Mouse (Mus musculus): Measurements from ENCODE around the gene Pkig. TPM values are rescaled to one million over a fixed set of nuclear protein-coding genes. Genes with fewer than 3 reads are reported as not detected.
A peak's percentile ranks its signal among the peaks of the same experiment; 100 is the strongest.
"Not testable (repeated sequence)": the region's sequence is repeated elsewhere in the genome, so short reads cannot be mapped to it uniquely, and the experiment has no call there.

The Pkig gene
- total RNA-seq, 2 experiments from 2014 or later: 45.0 to 46.0 TPM

GRCm38 (mm10) chr2:163642685-163643575, 15.3 kb upstream of the Pkig start:
- peak; percentile 56 to 59 for DNase-seq

- no peak for DNase-seq
These were observed 14.6 kb upstream of the Pkig start for GRCm38 (mm10) chr2:163643576-163643971.

GRCm38 (mm10) chr2:163644047-163644446, 14.1 kb upstream of the Pkig start:
- DNase-seq: no peak

- DNase-seq: peak; percentile 100
These were observed 13.4 kb upstream of the Pkig start, which contains the start of gene Serinc3 for GRCm38 (mm10) chr2:163644575-163645385. Serinc3 (minus strand) TSS chr2:163645131.

GRCm38 (mm10) chr2:163645700-163646460, 12.3 kb upstream of the Pkig start:
- peak in 1 of 2 experiments; percentile 11 for DNase-seq

- no peak for DNase-seq
These were observed 11.6 kb upstream of the Pkig start for GRCm38 (mm10) chr2:163646461-163647080.

GRCm38 (mm10) chr2:163655699-163656098, 2.5 kb upstream of the Pkig start:
- DNase-seq: not testable (repeated sequence)

GRCm38 (mm10) chr2:163657486-163657885, 700 bp upstream of the Pkig start:
- DNase-seq: no peak

GRCm38 (mm10) chr2:163658941-163659340, 755 bp downstream of the Pkig start:
- peak in 1 of 2 experiments; percentile 61 for DNase-seq

GRCm38 (mm10) chr2:163659431-163659830, 1.2 kb downstream of the Pkig start:
- no peak for DNase-seq

GRCm38 (mm10) chr2:163660103-163660701, 2.0 kb downstream of the Pkig start:
- DNase-seq: no peak

- DNase-seq: peak; percentile 39 to 45
These were observed 3.2 kb downstream of the Pkig start for GRCm38 (mm10) chr2:163661371-163661850.

- DNase-seq: no peak
These were observed 3.9 kb downstream of the Pkig start for GRCm38 (mm10) chr2:163662076-163662475.

- DNase-seq: no peak
These were observed 4.6 kb downstream of the Pkig start for GRCm38 (mm10) chr2:163662698-163663221.

- no peak for DNase-seq
These were observed 5.7 kb downstream of the Pkig start for GRCm38 (mm10) chr2:163663930-163664329.

- no peak for DNase-seq
These were observed 8.9 kb downstream of the Pkig start for GRCm38 (mm10) chr2:163667045-163667444.

GRCm38 (mm10) chr2:163670872-163671594, 12.8 kb downstream of the Pkig start:
- DNase-seq: no peak

- DNase-seq: no peak
These were observed 16.2 kb downstream of the Pkig start for GRCm38 (mm10) chr2:163674397-163674796.

- DNase-seq: peak in 1 of 2 experiments; percentile 51
These were observed 17.0 kb downstream of the Pkig start for GRCm38 (mm10) chr2:163675144-163675619.

- no peak for DNase-seq
These were observed 17.5 kb downstream of the Pkig start for GRCm38 (mm10) chr2:163675662-163676061.
